8 mouse cellular contexts compared by ENCODE assay signal in genomic region chr5:104021597-104022378, GRCm38 (mm10). TPM values are rescaled to one million over a fixed set of nuclear protein-coding genes. Genes with fewer than 3 reads are reported as not detected.
A peak's percentile ranks its signal among the peaks of the same experiment; 100 is the strongest.
DNase-seq lines count a peak whose midpoint lies in the region; ATAC-seq and TF ChIP-seq lines count a peak whose summit lies in the region.

Gene Hsd17b11, minus strand, starts transcription at chr5:104021919.

- peak within 1 kb of the TSS; percentile 56 for H3K4me3 ChIP-seq in lung, embryonic 15.5 days
- peak within 1 kb of the TSS; percentile 64 for H3K4me3 ChIP-seq in olfactory bulb, adult 2 months (ENCODE audit: insufficient read depth, low read depth, low read length)

- peak within 1 kb of the TSS; percentile 89 for H3K27ac ChIP-seq in lung, embryonic 15.5 days
- H3K27ac ChIP-seq in olfactory bulb, adult 2 months (ENCODE audit: insufficient read depth, low read depth, low read length): peak within 1 kb of the TSS; percentile 92

- WGBS in lung, embryonic 15.5 days: 1% methylated on average over 31 of the region's 31 CpGs
- WGBS in olfactory bulb, adult 2 months: under 1% methylated on average over 31 of the region's 31 CpGs

- DNase-seq in MEL-GATA-1-ER (ENCODE audit: extremely low read depth, low read depth): peak; percentile 88
- peak; percentile 62 for DNase-seq in cerebellum, adult 9-10 months
- DNase-seq in layer of hippocampus, adult 9-10 months (ENCODE audit: low spot score): peak; percentile 55
- peak; percentile 56 for DNase-seq in thymus, postnatal 0 days (ENCODE audit: low spot score)

- ATAC-seq in frontal cortex, adult (ENCODE audit: low TSS enrichment): peak; percentile 88
- peak; percentile 88 to 89 for ATAC-seq in hematopoietic stem cell, adult 5-6 weeks (replicated peaks in 1 of 2; ENCODE audit: insufficient read depth in 1 of 2, low FRiP score in 2 of 2, low TSS enrichment in 1 of 2, low read depth in 1 of 2, poor library complexity in 2 of 2, severe bottlenecking in 2 of 2)
- ATAC-seq in lung, embryonic 15.5 days (ENCODE audit: borderline replicate concordance, extremely low read depth, low FRiP score, low TSS enrichment): peak; percentile 93

- H3K27me3 ChIP-seq in lung, embryonic 15.5 days: no peaks in the 10 kb centered on the region

- no peak; the same call in 1 of the 2 replicates for TF ChIP-seq POLR2A in olfactory bulb, adult 2 months (IDR thresholded peaks at IDR 0.05; ENCODE audit: insufficient read depth, low read depth, low read length)

- H3K9ac ChIP-seq in lung, embryonic 15.5 days: peak within 1 kb of the TSS; percentile 56

- H3K9me3 ChIP-seq in lung, embryonic 15.5 days: no peaks in the 10 kb centered on the region

- H3K36me3 ChIP-seq in lung, embryonic 15.5 days: peaks cover 12% of the 10 kb centered on the region; the same call in 1 of the 2 replicates

- H3K4me2 ChIP-seq in lung, embryonic 15.5 days: peak within 1 kb of the TSS; percentile 76

- no peak for TF ChIP-seq CTCF in olfactory bulb, adult 2 months (IDR thresholded peaks at IDR 0.05; ENCODE audit: insufficient read depth, low read depth, low read length)

- H3K4me1 ChIP-seq in lung, embryonic 15.5 days: peaks cover 36% of the 10 kb centered on the region
- H3K4me1 ChIP-seq in olfactory bulb, adult 2 months (ENCODE audit: control insufficient read depth, insufficient read depth, low read length): peaks cover 12% of the 10 kb centered on the region

RNA-seq across cellular contexts. Expression of gene Hsd17b11, which starts in this region (rescaled TPM):
- 56.7 and 66.1 TPM in 2 replicates for total RNA-seq in hematopoietic stem cell, adult 5-6 weeks (2017)
- 4.5 and 4.9 TPM in 2 replicates for polyA plus RNA-seq in lung, embryonic 15.5 days (2015; fragmentation: Nextera tagmentation; extraction: Ambion mirVana)
- polyA plus RNA-seq in olfactory bulb, adult 2 months (2012; ENCODE audit: insufficient read depth, insufficient read length, low replicate concordance, missing spikeins): not detected in 2 replicates
- polyA plus RNA-seq in thymus, postnatal 0 days (2015; fragmentation: Nextera tagmentation; extraction: Ambion mirVana): 3.9 and 5.7 TPM in 2 replicates

Comparison
In these comparisons a context has a peak if more than half of its experiments do, and no peak if none do; other contexts are left out.
1. Peak in every context shown above with its lines: DNase-seq, ATAC-seq, H3K4me3 ChIP-seq and H3K27ac ChIP-seq.